Mouse (Mus musculus): Measurements from ENCODE around the gene Lpp. TPM values are rescaled to one million over a fixed set of nuclear protein-coding genes. Genes with fewer than 3 reads are reported as not detected.

The Lpp gene
- polyA plus RNA-seq, 1 experiment from 2014 or later: 65.1 TPM

GRCm38 (mm10) chr16:25037361-25037760 lies 644.1 kb downstream of the Lpp start:
- Histone ChIP-seq H3K4me3 (no peak overlapping the region), H3K27ac (no peak overlapping the region), H3K4me1 (peaks cover 10% of the 10 kb centered on the region), H3K27me3 (ENCODE audit: insufficient read depth, poor library complexity, severe bottlenecking) (peaks cover 5% of the 10 kb centered on the region; the same call in 1 of the 2 replicates), H3K9me3 (no peaks in the 10 kb centered on the region), H3K36me3 (no peaks in the 10 kb centered on the region)
- DNase-seq (ENCODE audit: low spot score): no peak
- 79% methylated on average over 6 of the region's 6 CpGs for WGBS

GRCm38 (mm10) chr16:25038529-25038928 lies 645.2 kb downstream of the Lpp start:
- 86% methylated on average over 6 of the region's 6 CpGs for WGBS
- Histone ChIP-seq H3K4me1 (peaks cover 13% of the 10 kb centered on the region), H3K9me3 (no peaks in the 10 kb centered on the region), H3K4me3 (no peak overlapping the region), H3K27me3 (ENCODE audit: insufficient read depth, poor library complexity, severe bottlenecking) (peaks cover 5% of the 10 kb centered on the region; the same call in 1 of the 2 replicates), H3K27ac (no peak overlapping the region), H3K36me3 (no peaks in the 10 kb centered on the region)
- DNase-seq (ENCODE audit: low spot score): no peak

- no peak for DNase-seq (ENCODE audit: low spot score)
- Histone ChIP-seq H3K27ac (no peak overlapping the region), H3K27me3 (ENCODE audit: insufficient read depth, poor library complexity, severe bottlenecking) (peaks cover 15% of the 10 kb centered on the region), H3K36me3 (no peaks in the 10 kb centered on the region), H3K9me3 (no peaks in the 10 kb centered on the region), H3K4me3 (no peak overlapping the region), H3K4me1 (peaks cover 13% of the 10 kb centered on the region)
- WGBS: 29% methylated on average over 10 of the region's 10 CpGs
These were observed 646.6 kb downstream of the Lpp start for GRCm38 (mm10) chr16:25039904-25040303.

- peaks cover 15% of the 10 kb centered on the region for H3K27me3 ChIP-seq (ENCODE audit: insufficient read depth, poor library complexity, severe bottlenecking)
- peak overlapping the region; percentile 64; the same call in 1 of the 2 replicates for H3K27ac ChIP-seq
- H3K9me3 ChIP-seq: no peaks in the 10 kb centered on the region
- no peak overlapping the region for H3K4me3 ChIP-seq
- peaks cover 13% of the 10 kb centered on the region for H3K4me1 ChIP-seq
- DNase-seq (ENCODE audit: low spot score): no peak
- 89% methylated on average over 8 of the region's 8 CpGs for WGBS
- no peaks in the 10 kb centered on the region for H3K36me3 ChIP-seq
These were observed 647.9 kb downstream of the Lpp start for GRCm38 (mm10) chr16:25041165-25041564.

- H3K4me3 ChIP-seq: no peak overlapping the region
- H3K27me3 ChIP-seq (ENCODE audit: insufficient read depth, poor library complexity, severe bottlenecking): peaks cover 15% of the 10 kb centered on the region
- H3K27ac ChIP-seq: peak overlapping the region; percentile 69
- WGBS: 61% methylated on average over 5 of the region's 5 CpGs
- DNase-seq (ENCODE audit: low spot score): no peak
- no peaks in the 10 kb centered on the region for H3K36me3 ChIP-seq
- H3K4me1 ChIP-seq: peaks cover 13% of the 10 kb centered on the region
- H3K9me3 ChIP-seq: no peaks in the 10 kb centered on the region
These were observed 648.7 kb downstream of the Lpp start for GRCm38 (mm10) chr16:25041855-25042529.

MicroRNAs encoded within 50 kb of the gene (microRNA counts, 519-probe panel; counts per million panel counts)
- microRNA mmu-miR-28: 6,603 counts per million, percentile 68 among the panel's probes with 10 or more counts

Small RNAs within 50 kb of the gene (microRNA-seq; reads per million reads assigned to microRNA genes)
- gene Mir28a: 3,873 reads per million, percentile 89 among the genes with 10 or more reads in this experiment
